Mouse (Mus musculus): ENCODE data around the gene Gpr6. TPM values are rescaled to one million over a fixed set of nuclear protein-coding genes. Genes with fewer than 3 reads are reported as not detected.

The Gpr6 gene
- polyA plus RNA-seq, 1 experiment from 2014 or later = not detected

DNA sequence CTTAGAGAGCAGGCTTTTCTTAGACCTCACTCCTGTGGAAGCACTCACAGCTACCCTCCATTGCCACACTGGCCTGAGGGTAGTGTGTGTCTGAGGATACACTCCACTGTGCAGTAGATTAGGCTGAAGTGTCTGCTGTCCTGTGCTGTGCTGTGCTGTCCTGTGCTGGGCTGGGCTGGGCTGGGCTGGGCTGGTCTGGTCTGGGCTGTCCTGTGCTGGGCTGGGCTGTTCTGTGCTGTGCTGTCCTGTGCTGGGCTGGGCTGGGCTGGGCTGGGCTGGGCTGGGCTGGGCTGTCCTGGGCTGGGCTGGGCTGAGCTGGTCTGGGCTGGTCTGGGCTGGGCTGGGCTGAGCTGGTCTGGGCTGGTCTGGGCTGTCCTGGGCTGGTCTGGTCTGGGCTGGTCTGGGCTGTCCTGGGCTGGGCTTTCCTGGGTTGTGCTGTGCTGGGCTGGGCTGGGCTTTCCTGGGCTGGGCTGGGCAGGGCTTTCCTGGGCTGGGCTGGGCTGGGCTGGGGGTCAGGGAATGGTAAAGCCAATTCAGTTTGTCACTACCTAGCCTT is 31.5 kb downstream of the Gpr6 start:
- peaks cover 7% of the 10 kb centered on the region for H3K27me3 ChIP-seq
- DNase-seq (ENCODE audit: low read depth, low spot score) (no peak), ATAC-seq (no peak)
- in situ Hi-C loops (cut with MboI; ENCODE audit: low pct_unique_long_range_greater_than_20kb) = no loop called here
- TF ChIP-seq CTCF (IDR thresholded peaks at IDR 0.05) = no peak
- POLR2A ChIA-PET = no interaction called here
- CTCF ChIA-PET = no interaction called here

GRCm38 (mm10) chr10:41038476-41038875 is 33.6 kb downstream of the Gpr6 start:
- in situ Hi-C loops (cut with MboI; ENCODE audit: low pct_unique_long_range_greater_than_20kb) = no loop called here
- CTCF ChIA-PET = interaction anchor here (0.9 kb wide), 1 partner anchor 251 kb away, joined by 3 read pairs; no protein-coding TSS in a partner anchor
- DNase-seq (ENCODE audit: low read depth, low spot score) (no peak), ATAC-seq (no peak)
- peaks cover 3% of the 10 kb centered on the region for H3K27me3 ChIP-seq
- POLR2A ChIA-PET = no interaction called here
- no peak for TF ChIP-seq CTCF (IDR thresholded peaks at IDR 0.05)

DNA sequence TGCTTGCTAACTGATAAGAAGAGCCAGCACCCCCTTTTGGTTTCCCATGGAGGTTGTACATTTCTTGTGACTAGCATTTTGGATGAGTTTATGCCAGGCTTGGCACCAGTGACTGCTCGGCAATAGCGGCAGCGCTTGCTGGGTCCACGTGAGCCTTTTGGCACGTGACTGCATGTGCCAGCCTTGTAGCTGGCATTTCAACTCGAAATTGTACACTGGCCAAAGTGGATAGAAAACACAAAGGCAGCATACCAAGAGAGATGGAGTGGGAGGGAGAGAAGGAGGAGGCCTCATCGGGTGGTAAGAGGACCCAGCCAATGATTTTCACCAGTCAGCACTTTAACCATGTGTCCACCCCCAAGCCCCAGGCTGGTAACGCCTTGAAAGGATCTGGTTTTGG is 34.4 kb downstream of the Gpr6 start:
- DNase-seq (ENCODE audit: low read depth, low spot score) (no peak), ATAC-seq (no peak)
- H3K27me3 ChIP-seq = peaks cover 3% of the 10 kb centered on the region
- in situ Hi-C loops (cut with MboI; ENCODE audit: low pct_unique_long_range_greater_than_20kb) = no loop called here
- ChIA-PET POLR2A (no interaction called here), CTCF (no interaction called here)
- no peak for TF ChIP-seq CTCF (IDR thresholded peaks at IDR 0.05)

DNA sequence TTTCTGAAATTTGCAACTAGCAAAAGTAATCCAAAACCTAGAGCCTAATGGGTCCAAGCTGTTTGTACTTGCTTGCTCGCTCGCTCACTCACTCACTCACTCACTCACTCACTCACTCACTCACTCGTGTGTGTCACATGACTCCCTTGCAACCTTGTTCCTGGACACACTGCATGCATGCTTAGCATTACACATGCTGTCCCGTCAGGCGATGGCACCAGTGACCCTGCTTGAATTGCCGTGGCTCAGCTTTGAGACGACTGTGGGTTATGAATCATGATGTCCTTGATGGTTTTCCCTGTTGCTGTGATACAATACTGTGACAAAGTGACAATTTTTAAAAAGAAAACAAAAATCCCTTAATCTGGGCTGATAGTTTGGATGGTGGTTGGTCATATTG is 39.3 kb downstream of the Gpr6 start:
- POLR2A ChIA-PET = no interaction called here
- H3K27me3 ChIP-seq = peaks cover 3% of the 10 kb centered on the region
- in situ Hi-C loops (cut with MboI; ENCODE audit: low pct_unique_long_range_greater_than_20kb) = no loop called here
- no peak for ATAC-seq
- CTCF ChIA-PET = interaction anchor here (1.1 kb wide), 1 partner anchor 17 kb away, joined by 4 read pairs; no protein-coding TSS in a partner anchor
- DNase-seq (ENCODE audit: low read depth, low spot score) = no peak
- no peak for TF ChIP-seq CTCF (IDR thresholded peaks at IDR 0.05)

DNA sequence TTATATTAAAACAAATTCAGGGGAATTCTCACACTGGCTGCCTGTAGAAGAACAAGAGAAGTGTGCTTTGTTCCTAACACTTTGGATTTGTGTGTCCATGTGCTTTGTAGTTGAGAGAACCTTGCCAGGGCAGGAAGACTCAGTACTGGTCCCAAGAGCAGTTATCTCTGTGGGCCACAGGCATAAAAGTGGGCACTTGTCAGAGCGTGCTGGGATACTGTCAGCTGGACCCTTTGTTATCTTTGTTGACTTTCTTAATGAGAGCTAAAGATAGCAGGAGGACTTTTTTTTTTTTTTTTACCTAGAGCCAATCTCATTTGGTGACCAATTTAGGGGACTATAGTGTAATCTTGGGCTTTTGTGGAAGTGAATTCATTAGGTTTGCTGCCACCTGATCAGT is 47.2 kb downstream of the Gpr6 start:
- ATAC-seq (no peak), DNase-seq (ENCODE audit: low read depth, low spot score) (no peak)
- ChIA-PET CTCF (interaction anchor here (1.0 to 1.2 kb wide), 2 partner anchors 9 to 263 kb away, joined by 4 to 5 read pairs; no protein-coding TSS in a partner anchor), POLR2A (no interaction called here)
- in situ Hi-C loops (cut with MboI; ENCODE audit: low pct_unique_long_range_greater_than_20kb) = loop anchor here (25.0 kb wide), 1 partner anchor 363 kb away; no protein-coding TSS in a partner anchor
- H3K27me3 ChIP-seq = peaks cover 14% of the 10 kb centered on the region
- no peak for TF ChIP-seq CTCF (IDR thresholded peaks at IDR 0.05)

DNA sequence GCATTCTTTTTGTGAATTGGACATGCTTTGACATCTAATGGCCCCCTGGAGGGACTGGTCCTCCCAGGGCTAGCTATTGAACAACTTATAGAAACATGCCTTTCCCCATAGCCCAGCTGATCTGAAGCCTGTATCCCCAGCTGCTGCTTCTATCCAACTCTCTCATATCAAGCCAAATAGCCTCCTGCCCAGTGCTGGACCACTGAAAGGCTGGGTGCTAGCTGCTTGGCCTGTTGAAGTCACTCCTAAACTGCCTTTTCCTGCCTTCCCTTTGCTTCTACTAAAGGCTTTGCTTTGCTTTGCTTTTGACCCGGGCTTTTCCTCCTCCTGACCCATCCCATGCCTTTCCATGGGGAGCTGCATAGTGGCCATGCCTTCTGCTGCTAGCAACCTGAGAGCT is 47.7 kb downstream of the Gpr6 start:
- in situ Hi-C loops (cut with MboI; ENCODE audit: low pct_unique_long_range_greater_than_20kb) = loop anchor here (25.0 kb wide), 1 partner anchor 362 kb away; no protein-coding TSS in a partner anchor
- H3K27me3 ChIP-seq = peaks cover 19% of the 10 kb centered on the region
- TF ChIP-seq CTCF (IDR thresholded peaks at IDR 0.05) = no peak
- ChIA-PET CTCF (interaction anchor here (1.0 kb wide), 1 partner anchor 8 kb away, joined by 4 read pairs; no protein-coding TSS in a partner anchor), POLR2A (no interaction called here)
- ATAC-seq = no peak
- DNase-seq (ENCODE audit: low read depth, low spot score) = no peak

- ChIA-PET POLR2A (no interaction called here), CTCF (no interaction called here)
- in situ Hi-C loops (cut with MboI; ENCODE audit: low pct_unique_long_range_greater_than_20kb) = loop anchor here (25.0 kb wide), 1 partner anchor 360 kb away; no protein-coding TSS in a partner anchor
These were observed 49.9 kb downstream of the Gpr6 start for GRCm38 (mm10) chr10:41022226-41022625.

More at GRCm38 (mm10) chr10:41022226-41022625, 49.9 kb downstream of the Gpr6 start:
- TF ChIP-seq CTCF (IDR thresholded peaks at IDR 0.05) = no peak
- DNase-seq (ENCODE audit: low read depth, low spot score) (no peak), ATAC-seq (no peak)
- H3K27me3 ChIP-seq = peaks cover 23% of the 10 kb centered on the region

Other genes with a start within 250 kb of the Gpr6 start
- 28.1 TPM for gene Cdc40, start 189.0 kb downstream of the Gpr6 start, polyA plus RNA-seq (2021)
- 12.8 TPM for gene Wasf1, start 188.8 kb downstream of the Gpr6 start, polyA plus RNA-seq (2021)
- gene Fig4, start 231.0 kb upstream of the Gpr6 start, polyA plus RNA-seq (2021) = 17.1 TPM
- gene Ak9, start 231.7 kb upstream of the Gpr6 start, polyA plus RNA-seq (2021) = 0.09 TPM

Data from Patski (cell line).